Mouse (Mus musculus): ENCODE results near the gene Pfkfb2.

DNA sequence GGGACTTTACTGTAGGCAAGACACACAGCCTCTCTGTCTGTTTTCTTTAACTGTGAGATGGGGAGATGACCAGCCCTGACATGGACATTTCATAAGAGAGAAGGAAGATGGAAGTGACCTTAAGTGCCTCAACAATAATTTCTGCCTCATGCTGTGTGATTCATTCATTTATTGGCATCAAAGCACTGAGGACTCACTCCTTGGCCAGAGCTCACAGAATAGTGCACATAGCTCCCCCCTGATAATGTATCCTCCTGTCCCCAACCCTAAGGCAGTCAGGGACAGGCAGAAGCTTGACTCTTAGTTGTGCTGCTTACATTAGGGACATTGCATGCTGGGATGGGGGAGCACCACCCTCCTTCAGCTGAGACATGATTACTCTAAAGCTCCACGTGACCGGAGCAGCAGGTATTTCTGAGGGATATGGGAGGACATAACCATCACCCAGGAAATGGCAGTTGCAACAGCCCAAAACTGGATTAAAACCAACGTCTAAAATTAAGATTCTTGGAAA is 42.0 kb upstream of the Pfkfb2 start:
- TF ChIP-seq CTCF (IDR thresholded peaks at IDR 0.05; ENCODE audit: low read depth) (no peak), EP300 (IDR thresholded peaks at IDR 0.05; ENCODE audit: low read depth) (no peak)

Data from liver, postnatal 0 days (tissue).